8 mouse cellular contexts compared by ENCODE assay signal in the genomic region with DNA sequence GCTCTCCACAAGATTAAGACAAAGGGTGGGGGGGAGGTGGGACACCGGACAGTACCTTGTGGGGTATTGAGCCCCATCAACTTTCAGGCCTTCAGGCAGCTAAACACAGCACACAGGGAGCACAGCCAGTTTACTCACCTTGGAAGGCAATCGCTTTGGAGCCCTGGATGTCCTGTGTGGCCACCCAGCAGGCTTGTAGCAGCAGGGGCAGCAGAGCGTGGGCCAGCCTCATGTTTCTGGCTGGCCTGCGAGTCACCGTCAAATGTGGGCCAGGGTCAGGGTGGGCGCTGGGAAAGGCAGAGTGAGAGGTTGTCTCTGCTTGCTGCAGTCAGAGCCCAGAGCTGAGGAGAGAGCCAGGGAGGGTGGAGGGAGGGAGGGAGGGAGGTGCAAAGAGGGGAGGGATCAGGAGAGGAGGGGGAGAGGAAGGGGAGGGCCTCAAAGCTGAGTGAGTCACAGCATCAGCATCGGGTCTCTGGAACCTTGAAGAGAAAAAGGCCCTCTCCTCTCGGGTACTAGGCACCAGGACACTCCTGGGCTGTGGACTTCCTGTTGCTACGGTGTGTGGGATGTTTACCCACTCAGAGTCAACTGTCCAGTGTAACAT. TPM values are rescaled to one million over a fixed set of nuclear protein-coding genes. Genes with fewer than 3 reads are reported as not detected.
A peak's percentile ranks its signal among the peaks of the same experiment; 100 is the strongest.
DNase-seq lines count a peak whose midpoint lies in the region; ATAC-seq lines count a peak whose summit lies in the region.

A gene (minus strand): TSS at position 487 of the 604 bp plus-strand sequence.

- peak; percentile 18 to 24 for DNase-seq in right cerebral cortex, postnatal 10 days (ENCODE audit: low spot score in 2 of 2)
- DNase-seq in right cerebral cortex, postnatal 4 days: no peak
- peak; percentile 34 for DNase-seq in embryo, embryonic 9.5 days (ENCODE audit: extremely low spot score)
- no peak for DNase-seq in layer of hippocampus, postnatal 14 days (ENCODE audit: low spot score in 2 of 2)
- DNase-seq in lung, postnatal 14 days: peak; percentile 48
- DNase-seq in ovary, postnatal 36 days (ENCODE audit: low spot score): no peak

- ATAC-seq in heart, embryonic 14.5 days (ENCODE audit: insufficient number of reproducible peaks, insufficient read depth, low FRiP score, low read depth): 0 out of 2 replicates have a peak, but pooled peaks have one; percentile 9
- no peak for ATAC-seq in erythroid progenitor cell, adult 5-6 weeks (replicated peaks; ENCODE audit: low FRiP score, poor library complexity, severe bottlenecking)

- peak within 1 kb of the TSS; percentile 35 to 50 for H3K4me3 ChIP-seq in heart, embryonic 14.5 days (ENCODE audit: control insufficient read depth in 1 of 2, insufficient read depth in 1 of 2, low read depth in 1 of 2, low read length in 2 of 2)

- H3K9ac ChIP-seq in heart, embryonic 14.5 days (ENCODE audit: low read length): peak within 1 kb of the TSS; percentile 73

- no peaks in the 10 kb centered on the region for H3K9me3 ChIP-seq in heart, embryonic 14.5 days (ENCODE audit: control insufficient read depth, low read length)

- peak within 1 kb of the TSS; percentile 57 to 71 for H3K27ac ChIP-seq in heart, embryonic 14.5 days (replicated peaks in 1 of 2; ENCODE audit: control insufficient read depth in 1 of 2, insufficient read depth in 1 of 2, low read depth in 2 of 2, low read length in 2 of 2)

- 15% methylated on average over 9 of the region's 9 CpGs for WGBS in heart, embryonic 14.5 days

- H3K27me3 ChIP-seq in heart, embryonic 14.5 days (ENCODE audit: control insufficient read depth, insufficient read depth, low read length): no peaks in the 10 kb centered on the region

- peak within 1 kb of the TSS; percentile 58 for H3K4me2 ChIP-seq in heart, embryonic 14.5 days (ENCODE audit: low read length)

- H3K36me3 ChIP-seq in heart, embryonic 14.5 days (ENCODE audit: control insufficient read depth, insufficient read depth, low read length): peaks cover 14% of the 10 kb centered on the region; the same call in 1 of the 2 replicates

- peaks cover 10 to 20% of the 10 kb centered on the region in 2 experiments for H3K4me1 ChIP-seq in heart, embryonic 14.5 days (ENCODE audit: control insufficient read depth in 2 of 2, insufficient read depth in 2 of 2, low read length in 2 of 2)

RNA-seq across cellular contexts. Expression of the gene that starts here (rescaled TPM):
- polyA plus RNA-seq in heart, embryonic 14.5 days (2014; fragmentation: Nextera tagmentation; extraction: Ambion mirVana): 58.9 and 59.7 TPM in 2 replicates
- 10 to 100 TPM; 39.4 to 41.8 TPM for total RNA-seq in layer of hippocampus, postnatal 14 days (2021)
- not detected in 2 replicates for total RNA-seq in erythroid progenitor cell, adult 5-6 weeks (2015; ENCODE audit: low replicate concordance)
- total RNA-seq in erythroid progenitor cell, adult 5-6 weeks (2017; ENCODE audit: low replicate concordance): not detected in 2 replicates

Comparison
In these comparisons a context has a peak if more than half of its experiments do, and no peak if none do; other contexts are left out.
1. RNA of the gene that starts here (total RNA-seq): 39.4 to 41.8 TPM in layer of hippocampus, postnatal 14 days; not detected in erythroid progenitor cell, adult 5-6 weeks; every median in the first group is over 10 times any median in the second.
2. DNase-seq: peak in right cerebral cortex, postnatal 10 days (2 of 2), embryo, embryonic 9.5 days (single experiment) and lung, postnatal 14 days (single experiment); none in right cerebral cortex, postnatal 4 days (single experiment), layer of hippocampus, postnatal 14 days (0 of 2) and ovary, postnatal 36 days (single experiment).